Mouse (Mus musculus): ENCODE results near the gene Fmnl2. TPM values are rescaled to one million over a fixed set of nuclear protein-coding genes. Genes with fewer than 3 reads are reported as not detected.

Fmnl2 gene
- 25.2 TPM for polyA plus RNA-seq (2015; fragmentation: Illumina TruSeq; extraction: RNeasy Lipid Tissue Mini Kit (QIAGEN cat#74804); ENCODE audit: low read depth, low replicate concordance)

GRCm38 (mm10) chr2:52857611-52858528 lies at the start of gene Fmnl2:
Gene Fmnl2, plus strand, starts transcription at chr2:52857860.

Other genes with a start within 250 kb of the Fmnl2 start
- 142 TPM for gene Cacnb4, start 181.0 kb upstream of the Fmnl2 start, polyA plus RNA-seq (2015; fragmentation: Illumina TruSeq; extraction: RNeasy Lipid Tissue Mini Kit (QIAGEN cat#74804); ENCODE audit: low read depth, low replicate concordance)
- 15.3 TPM for gene Stam2, start 115.6 kb upstream of the Fmnl2 start, polyA plus RNA-seq (2015; fragmentation: Illumina TruSeq; extraction: RNeasy Lipid Tissue Mini Kit (QIAGEN cat#74804); ENCODE audit: low read depth, low replicate concordance)

Measured in brain, adult 10 weeks (tissue).